Mouse (Mus musculus): ENCODE data around the gene Actn2.

DNA sequence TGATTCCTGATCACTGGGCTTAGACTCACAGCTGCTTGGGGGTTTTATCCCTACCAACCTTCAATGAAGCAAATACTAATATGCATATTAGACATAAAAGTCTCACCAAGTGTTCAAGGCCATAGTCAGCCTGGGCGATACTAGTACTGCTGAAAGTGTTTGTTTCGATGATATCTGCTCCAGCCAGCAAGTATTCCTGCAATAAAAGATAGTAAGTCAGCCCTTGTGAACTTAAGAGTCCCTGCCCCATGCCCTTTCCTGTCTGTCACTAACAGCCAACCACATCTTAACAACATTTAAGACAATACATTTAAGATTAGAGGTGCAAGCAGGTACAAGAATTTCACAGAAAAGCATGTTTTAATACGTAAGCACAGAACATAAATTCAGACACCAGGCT is 90.1 kb downstream of the Actn2 start:
- TF ChIP-seq CTCF (IDR thresholded peaks at IDR 0.05; ENCODE audit: extremely low read depth, insufficient read depth, low read length) (no peak), POLR2A (IDR thresholded peaks at IDR 0.05; ENCODE audit: extremely low read depth, insufficient read depth, low read length) (no peak)
